Mouse (Mus musculus): ENCODE measurements around the gene Hip1r. TPM values are rescaled to one million over a fixed set of nuclear protein-coding genes. Genes with fewer than 3 reads are reported as not detected.

Gene Hip1r
- total and polyA plus RNA-seq, 3 experiments = 7.9 to 21.7 (median 14.9) TPM

- TF ChIP-seq GATA1 (IDR thresholded peaks at IDR 0.05; ENCODE audit: borderline replicate concordance, low read length) (no peak), GATA2 (IDR thresholded peaks at IDR 0.05; ENCODE audit: borderline replicate concordance, low read depth, low read length) (no peak), POLR2AphosphoS5 (IDR thresholded peaks at IDR 0.05; ENCODE audit: insufficient replicate concordance, low read depth, low read length) (no peak), TAL1 (conservative IDR thresholded peaks at IDR 0.05; ENCODE audit: low read depth, low read length) (no peak), CTCF (IDR thresholded peaks at IDR 0.05; ENCODE audit: low read depth, low read length) (no peak)
- H3K9me3 ChIP-seq (replicated peaks) = no peaks in the 10 kb centered on the region
- no peak for DNase-seq (ENCODE audit: low spot score)
- no peaks in the 10 kb centered on the region for H3K27me3 ChIP-seq (ENCODE audit: insufficient read depth, low read length)
- H3K4me1 ChIP-seq (ENCODE audit: insufficient read depth, low read depth, low read length) = peaks cover 12% of the 10 kb centered on the region
- no peak overlapping the region for H3K4me3 ChIP-seq (ENCODE audit: low read depth, low read length)
- peaks cover 98% of the 10 kb centered on the region for H3K36me3 ChIP-seq (replicated peaks)
- ATAC-seq (ENCODE audit: extremely low read depth, insufficient number of reproducible peaks, low FRiP score, poor library complexity, severe bottlenecking) = no peak
Observed at GRCm38 (mm10) chr5:124002876-124003275, 29.4 kb downstream of the Hip1r start.

- ATAC-seq (ENCODE audit: extremely low read depth, insufficient number of reproducible peaks, low FRiP score, poor library complexity, severe bottlenecking) (no peak), DNase-seq (ENCODE audit: low spot score) (no peak)
- peaks cover 11% of the 10 kb centered on the region for H3K4me1 ChIP-seq (ENCODE audit: insufficient read depth, low read depth, low read length)
- H3K9me3 ChIP-seq (replicated peaks) = no peaks in the 10 kb centered on the region
- no peaks in the 10 kb centered on the region for H3K27me3 ChIP-seq (ENCODE audit: insufficient read depth, low read length)
- H3K36me3 ChIP-seq (replicated peaks) = peaks cover 99% of the 10 kb centered on the region
- TF ChIP-seq TAL1 (conservative IDR thresholded peaks at IDR 0.05; ENCODE audit: low read depth, low read length) (no peak), POLR2AphosphoS5 (IDR thresholded peaks at IDR 0.05; ENCODE audit: insufficient replicate concordance, low read depth, low read length) (no peak), GATA2 (IDR thresholded peaks at IDR 0.05; ENCODE audit: borderline replicate concordance, low read depth, low read length) (no peak), CTCF (IDR thresholded peaks at IDR 0.05; ENCODE audit: low read depth, low read length) (no peak), GATA1 (IDR thresholded peaks at IDR 0.05; ENCODE audit: borderline replicate concordance, low read length) (no peak)
- no peak overlapping the region for H3K4me3 ChIP-seq (ENCODE audit: low read depth, low read length)
Observed at GRCm38 (mm10) chr5:124003375-124003774, 29.9 kb downstream of the Hip1r start.

GRCm38 (mm10) chr5:124004356-124005150 lies 31.1 kb downstream of the Hip1r start:
- Histone ChIP-seq H3K9me3 (replicated peaks) (no peaks in the 10 kb centered on the region), H3K4me3 (ENCODE audit: low read depth, low read length) (no peak overlapping the region; the same call in 1 of the 2 replicates), H3K4me1 (ENCODE audit: insufficient read depth, low read depth, low read length) (peaks cover 9% of the 10 kb centered on the region; the same call in 1 of the 2 replicates), H3K27me3 (ENCODE audit: insufficient read depth, low read length) (no peaks in the 10 kb centered on the region), H3K36me3 (replicated peaks) (peaks cover 99% of the 10 kb centered on the region)
- TF ChIP-seq TAL1 (conservative IDR thresholded peaks at IDR 0.05; ENCODE audit: low read depth, low read length) = no peak
- TF ChIP-seq POLR2AphosphoS5 (IDR thresholded peaks at IDR 0.05; ENCODE audit: insufficient replicate concordance, low read depth, low read length) = no peak
- no peak for TF ChIP-seq GATA2 (IDR thresholded peaks at IDR 0.05; ENCODE audit: borderline replicate concordance, low read depth, low read length)
- TF ChIP-seq CTCF (IDR thresholded peaks at IDR 0.05; ENCODE audit: low read depth, low read length) = no peak
- no peak for TF ChIP-seq GATA1 (IDR thresholded peaks at IDR 0.05; ENCODE audit: borderline replicate concordance, low read length)
- ATAC-seq (ENCODE audit: extremely low read depth, insufficient number of reproducible peaks, low FRiP score, poor library complexity, severe bottlenecking) (no peak), DNase-seq (ENCODE audit: low spot score) (no peak)

- ATAC-seq (ENCODE audit: extremely low read depth, insufficient number of reproducible peaks, low FRiP score, poor library complexity, severe bottlenecking) = no peak
- no peaks in the 10 kb centered on the region for H3K9me3 ChIP-seq (replicated peaks)
- H3K4me3 ChIP-seq (ENCODE audit: low read depth, low read length) = no peak overlapping the region; the same call in 1 of the 2 replicates
- peaks cover 99% of the 10 kb centered on the region for H3K36me3 ChIP-seq (replicated peaks)
- no peaks in the 10 kb centered on the region for H3K27me3 ChIP-seq (ENCODE audit: insufficient read depth, low read length)
- DNase-seq (ENCODE audit: low spot score) = no peak
- TF ChIP-seq POLR2AphosphoS5 (IDR thresholded peaks at IDR 0.05; ENCODE audit: insufficient replicate concordance, low read depth, low read length) (no peak), GATA2 (IDR thresholded peaks at IDR 0.05; ENCODE audit: borderline replicate concordance, low read depth, low read length) (no peak), GATA1 (IDR thresholded peaks at IDR 0.05; ENCODE audit: borderline replicate concordance, low read length) (no peak), TAL1 (conservative IDR thresholded peaks at IDR 0.05; ENCODE audit: low read depth, low read length) (no peak), CTCF (IDR thresholded peaks at IDR 0.05; ENCODE audit: low read depth, low read length) (no peak)
- peaks cover 9% of the 10 kb centered on the region; the same call in 1 of the 2 replicates for H3K4me1 ChIP-seq (ENCODE audit: insufficient read depth, low read depth, low read length)
Observed at GRCm38 (mm10) chr5:124005151-124005500, 31.7 kb downstream of the Hip1r start.

- no peaks in the 10 kb centered on the region for H3K9me3 ChIP-seq (replicated peaks)
- peak overlapping the region; percentile 21; the same call in 1 of the 2 replicates for H3K4me3 ChIP-seq (ENCODE audit: low read depth, low read length)
- peaks cover 10% of the 10 kb centered on the region for H3K4me1 ChIP-seq (ENCODE audit: insufficient read depth, low read depth, low read length)
- no peaks in the 10 kb centered on the region for H3K27me3 ChIP-seq (ENCODE audit: insufficient read depth, low read length)
- no peak for TF ChIP-seq TAL1 (conservative IDR thresholded peaks at IDR 0.05; ENCODE audit: low read depth, low read length)
- no peak for TF ChIP-seq POLR2AphosphoS5 (IDR thresholded peaks at IDR 0.05; ENCODE audit: insufficient replicate concordance, low read depth, low read length)
- TF ChIP-seq CTCF (IDR thresholded peaks at IDR 0.05; ENCODE audit: low read depth, low read length) = no peak
- ATAC-seq (ENCODE audit: extremely low read depth, insufficient number of reproducible peaks, low FRiP score, poor library complexity, severe bottlenecking) (no peak), DNase-seq (ENCODE audit: low spot score) (no peak)
- H3K36me3 ChIP-seq (replicated peaks) = peaks cover 99% of the 10 kb centered on the region
Observed at GRCm38 (mm10) chr5:124005591-124005990, 32.2 kb downstream of the Hip1r start.

GRCm38 (mm10) chr5:124006082-124006873 lies 32.9 kb downstream of the Hip1r start:
- TF ChIP-seq TAL1 (conservative IDR thresholded peaks at IDR 0.05; ENCODE audit: low read depth, low read length) = no peak
- no peak for TF ChIP-seq GATA1 (IDR thresholded peaks at IDR 0.05; ENCODE audit: borderline replicate concordance, low read length)
- no peak for TF ChIP-seq GATA2 (IDR thresholded peaks at IDR 0.05; ENCODE audit: borderline replicate concordance, low read depth, low read length)
- TF ChIP-seq POLR2AphosphoS5 (IDR thresholded peaks at IDR 0.05; ENCODE audit: insufficient replicate concordance, low read depth, low read length) = no peak
- TF ChIP-seq CTCF (IDR thresholded peaks at IDR 0.05; ENCODE audit: low read depth, low read length) = no peak
- Histone ChIP-seq H3K4me3 (ENCODE audit: low read depth, low read length) (peak overlapping the region; percentile 7; the same call in 1 of the 2 replicates), H3K36me3 (replicated peaks) (peaks cover 99% of the 10 kb centered on the region), H3K9me3 (replicated peaks) (no peaks in the 10 kb centered on the region), H3K27me3 (ENCODE audit: insufficient read depth, low read length) (no peaks in the 10 kb centered on the region), H3K4me1 (ENCODE audit: insufficient read depth, low read depth, low read length) (peaks cover 12% of the 10 kb centered on the region)
- ATAC-seq (ENCODE audit: extremely low read depth, insufficient number of reproducible peaks, low FRiP score, poor library complexity, severe bottlenecking) = no peak
- no peak for DNase-seq (ENCODE audit: low spot score)
